Mouse (Mus musculus) neural tube, embryonic 11.5 days (tissue): ENCODE measurements at regions not wholly inside any gene's neighbourhood (a gene's known extent, or its start where the extent isn't known, plus 50 kb on each side); places are given as distances from the start of the nearest gene placed in this dataset.

Experiments
- ATAC-seq: fragments of 200-750 bp; cut with Nextera tagmentation; 2 replicates; pipeline ENCODE4 v1.8.0; 2017; ENCODE audit warnings: moderate number of reproducible peaks, mild to moderate bottlenecking, moderate TSS enrichment, moderate library complexity; ENCODE audit not compliant: insufficient read depth, low FRiP score, low TSS enrichment
- DNase-seq: peaks from one replicate; pipeline ENCODE4 v3.0.0-alpha.2; 2015; ENCODE audit warnings: low spot score
- H3K27ac ChIP-seq: fragments of 300-500 bp; sonication (generic); 2 replicates; pipeline ENCODE4 v1.5.1; 2014; ENCODE audit warnings: low read depth, mild to moderate bottlenecking, low read length
- H3K27me3 ChIP-seq: fragments of 300-500 bp; sonication (generic); 2 replicates; pipeline ENCODE4 v1.6.1; 2014; ENCODE audit warnings: mild to moderate bottlenecking, low read length, mixed read lengths; ENCODE audit not compliant: control insufficient read depth, insufficient read depth
- H3K36me3 ChIP-seq: fragments of 300-500 bp; sonication (generic); 2 replicates; pipeline ENCODE4 v1.6.1; 2014; ENCODE audit warnings: mild to moderate bottlenecking, low read length, moderate library complexity, mixed read lengths; ENCODE audit not compliant: control insufficient read depth, insufficient read depth
- H3K4me1 ChIP-seq: fragments of 300-500 bp; sonication (generic); 2 replicates; pipeline ENCODE4 v1.6.1; 2014; ENCODE audit warnings: low read length, mixed read lengths; ENCODE audit not compliant: control insufficient read depth, insufficient read depth
- H3K4me2 ChIP-seq: fragments of 300-500 bp; sonication (generic); 2 replicates; pipeline ENCODE4 v1.6.1; 2014; ENCODE audit warnings: low read depth, mild to moderate bottlenecking, moderate library complexity
- H3K4me3 ChIP-seq: fragments of 300-500 bp; sonication (generic); 2 replicates; pipeline ENCODE4 v1.5.1; 2014; ENCODE audit warnings: low read depth, low read length
- H3K9ac ChIP-seq: fragments of 300-500 bp; sonication (generic); 2 replicates; pipeline ENCODE4 v1.6.1; 2014; ENCODE audit warnings: mild to moderate bottlenecking, low read length
- H3K9me3 ChIP-seq: fragments of 300-500 bp; sonication (generic); 2 replicates; pipeline ENCODE4 v1.6.1; 2016; ENCODE audit warnings: low read length; ENCODE audit not compliant: control insufficient read depth
- WGBS: fragments of 180-500 bp; shearing (Covaris S2); extraction: QIAGEN DNeasy Blood & Tissue Kit; methylation state at CpG from one replicate; pipeline ENCODE4 v1.1.7; 2014; 5-methylcytosine and 5-hydroxymethylcytosine counted together

- H3K4me2 ChIP-seq, result no peak overlapping the region
- no peak overlapping the region for H3K4me3 ChIP-seq
- 85% methylated on average over 4 of the region's 4 CpGs for WGBS
- H3K27me3 ChIP-seq, result no peaks in the 10 kb centered on the region
- H3K27ac ChIP-seq, result no peak overlapping the region
- no peaks in the 10 kb centered on the region for H3K9me3 ChIP-seq
- no peaks in the 10 kb centered on the region for H3K36me3 ChIP-seq
- no peak for ATAC-seq
- no peak for DNase-seq
- H3K9ac ChIP-seq, result no peak overlapping the region
- H3K4me1 ChIP-seq, result no peaks in the 10 kb centered on the region
Measured at GRCm38 (mm10) chr3:43339101-43339500, 1596.7 kb downstream of the D3Ertd751e start.

- ATAC-seq (no peak), DNase-seq (no peak)
- no peak overlapping the region for H3K4me3 ChIP-seq
- WGBS, result 86% methylated on average over 1 of the region's 1 CpGs
- no peak overlapping the region for H3K9ac ChIP-seq
- no peak overlapping the region for H3K4me2 ChIP-seq
- no peaks in the 10 kb centered on the region for H3K4me1 ChIP-seq
- H3K36me3 ChIP-seq, result no peaks in the 10 kb centered on the region
- no peak overlapping the region for H3K27ac ChIP-seq
- H3K27me3 ChIP-seq, result no peaks in the 10 kb centered on the region
- H3K9me3 ChIP-seq, result no peaks in the 10 kb centered on the region
Measured at GRCm38 (mm10) chr3:43342928-43343327, 1600.5 kb downstream of the D3Ertd751e start.

GRCm38 (mm10) chr3:43352829-43353228 is 1610.4 kb downstream of the D3Ertd751e start:
- Histone ChIP-seq H3K9ac (no peak overlapping the region), H3K4me1 (no peaks in the 10 kb centered on the region), H3K27me3 (no peaks in the 10 kb centered on the region), H3K4me2 (no peak overlapping the region), H3K36me3 (no peaks in the 10 kb centered on the region), H3K4me3 (no peak overlapping the region), H3K27ac (no peak overlapping the region), H3K9me3 (no peaks in the 10 kb centered on the region)
- DNase-seq (peak; percentile 18), ATAC-seq (no peak)

- no peak for DNase-seq
- Histone ChIP-seq H3K9me3 (no peaks in the 10 kb centered on the region), H3K9ac (no peak overlapping the region), H3K4me1 (no peaks in the 10 kb centered on the region), H3K4me3 (no peak overlapping the region), H3K27ac (no peak overlapping the region), H3K4me2 (no peak overlapping the region), H3K36me3 (no peaks in the 10 kb centered on the region), H3K27me3 (no peaks in the 10 kb centered on the region)
- no peak for ATAC-seq
- WGBS, result 98% methylated on average over 1 of the region's 1 CpGs
Measured at GRCm38 (mm10) chr3:43358511-43358910, 1616.1 kb downstream of the D3Ertd751e start.

GRCm38 (mm10) chr3:43399893-43400292 is 1657.5 kb downstream of the D3Ertd751e start:
- H3K9ac ChIP-seq, result no peak overlapping the region
- H3K4me1 ChIP-seq, result no peaks in the 10 kb centered on the region
- H3K4me3 ChIP-seq, result no peak overlapping the region
- H3K4me2 ChIP-seq, result no peak overlapping the region
- no peak for DNase-seq
- no peaks in the 10 kb centered on the region for H3K27me3 ChIP-seq
- no peak for ATAC-seq
- H3K27ac ChIP-seq, result no peak overlapping the region
- H3K9me3 ChIP-seq, result no peaks in the 10 kb centered on the region
- no peaks in the 10 kb centered on the region for H3K36me3 ChIP-seq

- Histone ChIP-seq H3K9ac (no peak overlapping the region), H3K4me2 (no peak overlapping the region), H3K4me3 (no peak overlapping the region), H3K4me1 (no peaks in the 10 kb centered on the region), H3K36me3 (no peaks in the 10 kb centered on the region), H3K9me3 (no peaks in the 10 kb centered on the region), H3K27ac (no peak overlapping the region), H3K27me3 (no peaks in the 10 kb centered on the region)
- DNase-seq (no peak), ATAC-seq (no peak)
- WGBS, result 82% methylated on average over 1 of the region's 1 CpGs
Measured at GRCm38 (mm10) chr3:43424886-43425285, 1682.5 kb downstream of the D3Ertd751e start.

- Histone ChIP-seq H3K27ac (no peak overlapping the region), H3K4me1 (no peaks in the 10 kb centered on the region), H3K9ac (no peak overlapping the region), H3K4me3 (no peak overlapping the region), H3K36me3 (no peaks in the 10 kb centered on the region), H3K9me3 (no peaks in the 10 kb centered on the region), H3K27me3 (no peaks in the 10 kb centered on the region), H3K4me2 (no peak overlapping the region)
- ATAC-seq, result no peak
- DNase-seq, result no peak
Measured at GRCm38 (mm10) chr3:43426672-43427071, 1684.3 kb downstream of the D3Ertd751e start.

- Histone ChIP-seq H3K27me3 (no peaks in the 10 kb centered on the region), H3K9ac (no peak overlapping the region), H3K36me3 (no peaks in the 10 kb centered on the region), H3K4me3 (no peak overlapping the region), H3K4me1 (no peaks in the 10 kb centered on the region), H3K27ac (no peak overlapping the region), H3K4me2 (no peak overlapping the region), H3K9me3 (no peaks in the 10 kb centered on the region)
- WGBS, result 82% methylated on average over 3 of the region's 3 CpGs
- no peak for DNase-seq
- no peak for ATAC-seq
Measured at GRCm38 (mm10) chr3:43461541-43462109, 1719.2 kb downstream of the D3Ertd751e start.
